Mouse (Mus musculus) urinary bladder, postnatal 10 days (tissue): Measurements from ENCODE around the gene Zfp46.

ENCODE experiments used
- DNase-seq: peaks from one replicate; pipeline ENCODE4 v3.0.0; 2022; ENCODE audit warnings: low spot score

Gene Zfp46

GRCm38 (mm10) chr4:136284455-136284854 is at the start of gene Zfp46:
Gene Zfp46, plus strand, starts transcription at chr4:136284683.
- DNase-seq, result no peak

DNA sequence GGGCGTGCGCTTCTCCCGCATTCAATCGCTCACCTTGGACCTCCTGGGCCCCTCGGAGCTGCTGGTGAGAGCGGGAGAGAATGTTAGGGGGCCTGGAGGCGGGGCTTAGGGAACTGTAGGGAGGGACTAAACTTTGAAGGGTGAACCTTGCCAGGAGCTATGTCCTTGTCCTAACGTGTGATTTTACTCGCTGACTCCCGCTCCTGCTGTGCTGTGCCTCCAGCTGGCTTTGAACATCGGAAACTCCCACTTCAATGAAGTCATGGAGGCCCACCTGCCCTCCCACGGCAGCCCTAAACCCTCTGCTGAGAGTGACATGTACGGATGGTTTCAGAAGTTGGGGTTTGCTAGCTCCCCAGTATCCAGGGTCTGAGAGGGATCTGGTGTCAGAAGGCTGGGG is 45.8 kb upstream of the Zfp46 start:
- no peak for DNase-seq

- DNase-seq, result no peak
These were observed 45.4 kb upstream of the Zfp46 start for GRCm38 (mm10) chr4:136239111-136239510.

GRCm38 (mm10) chr4:136239622-136240021 is 44.9 kb upstream of the Zfp46 start:
- DNase-seq, result peak; percentile 60

DNA sequence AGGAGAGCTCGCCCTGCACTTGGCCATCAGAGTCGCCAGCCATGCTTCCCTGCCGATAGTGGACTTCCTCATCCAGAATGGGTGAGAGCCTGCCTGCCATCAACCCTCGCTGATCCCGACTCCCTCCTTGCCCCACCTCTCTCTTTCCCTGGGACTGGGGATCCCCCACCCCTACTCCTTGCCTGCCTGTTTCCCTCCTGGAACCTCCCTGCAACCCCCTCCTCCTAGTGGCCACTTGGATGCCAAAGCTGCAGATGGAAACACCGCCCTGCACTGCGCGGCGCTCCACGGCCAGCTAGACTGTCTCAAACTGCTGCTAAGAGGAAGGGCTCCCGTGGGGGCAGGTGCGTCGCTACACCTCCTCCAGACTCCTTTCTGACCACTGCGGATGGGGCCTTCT is 44.4 kb upstream of the Zfp46 start:
- no peak for DNase-seq

DNA sequence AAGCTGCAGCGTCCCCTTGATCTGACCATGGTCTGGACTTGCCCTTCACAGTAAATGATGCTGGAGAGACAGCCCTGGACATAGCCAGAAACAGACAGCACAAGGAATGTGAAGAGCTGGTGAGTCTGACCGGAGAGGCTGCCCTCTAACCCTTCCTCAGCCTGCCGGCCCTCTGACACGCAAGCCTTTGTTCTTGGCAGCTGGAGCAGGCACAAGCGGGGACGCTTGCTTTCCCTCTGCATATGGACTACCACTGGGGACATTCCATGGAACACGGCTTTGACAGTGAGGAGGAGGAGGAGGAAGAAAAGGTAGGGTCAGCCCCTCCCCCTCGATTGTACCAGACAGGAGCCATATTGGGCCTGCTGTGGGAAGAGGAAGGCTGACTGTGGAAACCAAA is 43.5 kb upstream of the Zfp46 start:
- no peak for DNase-seq

DNA sequence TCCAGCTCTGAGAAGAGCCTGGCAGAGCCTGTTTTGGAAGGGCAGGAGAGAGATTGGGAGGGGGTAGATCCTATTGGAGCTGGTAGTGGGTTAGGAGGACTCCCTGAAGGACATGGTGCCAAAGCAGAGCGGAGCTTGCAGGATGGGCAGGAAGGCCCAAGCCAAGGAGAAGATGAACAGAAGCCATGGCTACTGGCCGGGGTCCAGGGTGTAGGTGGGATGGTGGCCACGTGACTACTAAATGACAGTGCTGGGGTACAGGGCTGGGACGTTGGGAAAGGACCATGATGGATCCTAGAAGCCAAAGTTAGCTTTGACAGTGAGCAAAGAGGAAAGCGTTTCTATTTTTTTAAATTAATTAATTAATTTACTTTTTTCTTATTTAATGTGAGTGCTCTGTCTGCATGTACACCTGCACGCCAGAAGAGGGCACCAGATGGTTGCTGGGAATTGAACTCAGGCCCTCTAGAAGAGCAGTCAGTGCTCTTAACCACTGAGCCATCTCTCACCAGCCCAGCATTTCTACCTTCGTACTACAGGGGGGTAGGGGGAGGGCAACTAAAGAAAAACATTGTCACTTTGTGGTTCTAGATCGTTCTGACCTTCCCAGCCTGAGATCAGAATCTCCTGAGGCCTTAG is 42.3 kb upstream of the Zfp46 start:
- DNase-seq, result no peak

GRCm38 (mm10) chr4:136242728-136243127 is 41.8 kb upstream of the Zfp46 start:
- DNase-seq, result no peak

DNA sequence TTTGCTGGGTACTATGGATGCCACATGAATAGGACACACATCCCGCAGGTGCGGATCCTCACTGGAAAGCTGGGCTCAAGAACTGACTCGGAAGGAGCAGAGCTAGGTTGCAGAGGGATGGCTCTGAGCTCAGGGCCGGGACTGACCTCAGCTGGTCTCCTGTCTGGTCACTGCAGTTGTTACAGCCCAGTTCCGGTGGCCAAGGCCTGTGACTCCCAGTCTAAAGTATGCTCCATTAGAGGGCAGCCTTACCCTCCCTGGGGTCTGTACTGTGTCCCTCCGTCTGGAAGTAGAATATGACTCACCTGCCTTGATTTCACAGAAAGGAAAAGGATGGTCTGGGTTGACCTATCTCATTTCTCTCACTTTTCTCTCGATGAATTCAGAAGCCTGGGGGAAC is 40.3 kb upstream of the Zfp46 start:
- DNase-seq, result no peak

GRCm38 (mm10) chr4:136245681-136246080 is 38.8 kb upstream of the Zfp46 start:
- DNase-seq, result no peak

DNA sequence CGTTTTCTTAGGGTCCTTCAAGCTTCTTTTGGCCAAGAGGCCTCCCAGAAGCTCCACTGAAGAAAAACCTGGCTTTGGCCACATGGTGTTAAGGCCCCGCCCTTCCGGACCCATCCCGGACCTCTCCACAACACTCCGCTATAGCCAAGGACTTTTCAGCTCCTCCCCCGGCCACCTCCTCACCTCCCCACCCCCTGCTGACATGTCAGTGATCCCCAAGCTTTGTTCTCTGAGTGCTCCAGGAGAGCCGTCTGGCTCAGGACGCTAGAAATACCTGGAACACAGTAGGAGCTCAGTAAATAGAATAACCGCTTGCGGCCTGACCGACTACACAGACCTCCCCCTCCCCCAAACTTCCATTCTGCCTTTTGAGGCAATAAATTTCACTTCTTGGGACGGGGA is 37.9 kb upstream of the Zfp46 start:
- no peak for DNase-seq

DNA sequence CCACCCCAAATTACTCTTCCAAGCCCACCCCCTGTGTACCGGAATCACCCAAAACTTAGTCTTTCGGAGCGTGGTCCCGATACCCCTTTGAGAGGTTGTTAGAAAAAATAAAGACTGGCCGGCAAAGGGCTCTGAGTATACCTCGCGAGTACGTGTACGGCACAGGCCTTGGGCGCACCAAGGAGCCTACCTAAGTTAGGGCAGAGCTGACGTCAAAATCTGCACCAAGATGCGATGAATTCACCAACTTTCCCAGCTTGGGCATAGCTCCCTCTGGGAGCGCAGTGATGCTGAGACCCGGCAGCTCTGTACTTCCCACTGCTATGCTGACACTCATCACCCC is 37.1 kb upstream of the Zfp46 start:
- DNase-seq, result no peak

- DNase-seq, result no peak
These were observed 36.6 kb upstream of the Zfp46 start, which contains the start of gene Tcea3 for GRCm38 (mm10) chr4:136247729-136248463. Gene Tcea3, plus strand, starts transcription at chr4:136247729.

DNA sequence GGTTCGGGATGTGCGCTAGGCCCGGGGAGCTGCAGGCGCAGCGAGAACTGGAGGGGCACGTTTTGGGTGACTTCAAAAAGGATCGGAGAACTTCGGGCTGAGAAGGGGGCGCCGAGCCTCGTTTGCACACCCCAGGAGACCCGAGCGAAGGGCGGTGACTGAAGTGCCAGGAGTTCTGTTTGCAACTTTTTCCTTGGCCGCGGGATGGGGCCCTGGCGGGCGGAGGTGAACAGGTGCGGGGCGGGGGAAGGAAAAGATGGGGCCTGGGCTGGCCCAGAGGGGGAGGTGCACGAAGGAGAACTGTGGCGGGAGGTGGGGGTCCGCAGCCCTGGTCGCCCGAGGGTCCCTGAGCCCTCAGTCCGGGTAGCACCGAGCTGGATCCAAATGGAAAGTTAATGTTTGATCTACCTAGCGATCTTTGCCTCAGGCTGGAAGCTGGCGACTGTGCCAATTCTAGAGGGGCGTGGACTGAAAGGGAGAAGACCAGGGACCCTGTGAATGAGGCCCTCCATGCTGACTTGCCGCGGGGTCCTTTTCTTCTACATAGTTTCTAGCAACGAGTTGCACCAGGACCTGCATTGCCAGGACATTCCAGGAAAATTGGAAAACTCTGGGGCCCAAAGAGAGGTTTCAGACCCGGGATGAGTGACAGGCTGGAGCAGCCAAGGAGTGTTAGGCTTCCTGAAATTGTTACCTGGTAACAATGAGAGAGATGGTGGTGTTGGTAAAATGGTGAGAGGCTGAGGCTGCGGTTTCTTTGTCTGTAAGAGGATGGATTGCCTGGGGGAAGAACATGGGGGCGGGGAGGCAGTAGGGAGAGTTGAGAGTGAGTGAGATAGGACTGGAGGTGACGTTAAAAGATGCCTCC is 35.8 kb upstream of the Zfp46 start:
- DNase-seq, result no peak

GRCm38 (mm10) chr4:136249332-136249647 is 35.2 kb upstream of the Zfp46 start:
- no peak for DNase-seq

- no peak for DNase-seq
These were observed 34.7 kb upstream of the Zfp46 start for GRCm38 (mm10) chr4:136249780-136250179.

DNA sequence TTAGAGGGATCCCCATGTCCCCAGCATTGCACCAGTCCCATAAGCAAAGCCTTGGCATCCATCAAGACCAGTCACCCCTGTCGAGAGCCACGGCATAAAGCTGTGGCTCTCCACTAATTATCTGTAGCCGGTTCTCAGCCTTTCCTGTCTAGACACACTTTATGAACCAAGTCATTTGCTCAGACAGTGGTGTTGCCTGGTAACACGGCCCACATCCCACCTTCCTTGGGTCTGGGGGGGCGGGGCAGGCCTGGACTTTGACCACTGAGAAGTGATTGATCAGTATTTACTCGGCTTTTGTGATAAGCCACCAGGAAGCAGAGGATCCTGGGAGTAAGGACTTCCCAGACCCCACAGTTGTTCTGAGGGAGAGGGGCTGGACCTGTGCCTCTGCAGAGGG is 28.6 kb upstream of the Zfp46 start:
- DNase-seq, result no peak

DNA sequence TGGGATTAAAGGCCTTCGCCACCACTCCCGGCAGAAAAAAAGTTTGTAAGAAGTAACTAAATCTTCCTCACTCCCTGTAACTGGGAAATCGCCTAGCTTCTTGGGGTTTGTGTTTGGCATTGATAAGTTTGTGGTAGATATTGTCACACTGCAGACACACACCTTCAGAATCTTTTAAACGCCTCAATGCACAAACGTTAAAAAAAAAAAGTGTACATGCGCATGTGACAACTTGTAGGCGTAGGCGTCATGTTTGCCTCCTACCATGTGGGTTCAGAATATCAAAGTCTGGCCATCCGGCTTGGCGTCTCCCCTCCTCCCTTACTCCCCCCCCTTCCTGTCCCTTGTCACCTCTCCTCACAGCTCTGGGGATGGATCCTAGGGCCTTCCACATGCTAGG is 27.8 kb upstream of the Zfp46 start:
- no peak for DNase-seq

GRCm38 (mm10) chr4:136259916-136260315 is 24.6 kb upstream of the Zfp46 start:
- no peak for DNase-seq

GRCm38 (mm10) chr4:136260491-136261180 is 23.8 kb upstream of the Zfp46 start:
- peak; percentile 78 for DNase-seq

GRCm38 (mm10) chr4:136261912-136262311 is 22.6 kb upstream of the Zfp46 start:
- DNase-seq, result no peak

GRCm38 (mm10) chr4:136263555-136263954 is 20.9 kb upstream of the Zfp46 start:
- no peak for DNase-seq
